Mouse (Mus musculus) forebrain, embryonic 14.5 days (tissue): Measurements from ENCODE around the gene Vmn2r38. TPM values are rescaled to one million over a fixed set of nuclear protein-coding genes. Genes with fewer than 3 reads are reported as not detected.
"Not testable (repeated sequence)": the region's sequence is repeated elsewhere in the genome, so short reads cannot be mapped to it uniquely, and the experiment has no call there.

Experiments used
- ATAC-seq: fragments of 200-750 bp; cut with Nextera tagmentation; 2 replicates; pipeline ENCODE4 v1.8.0; 2017; ENCODE audit warnings: mild to moderate bottlenecking, moderate library complexity
- DNase-seq: peaks from one replicate; pipeline ENCODE4 v3.0.0-alpha.2; 2015; ENCODE audit warnings: low spot score
- H3K27ac ChIP-seq: fragments of 300-500 bp; sonication (generic); 2 replicates; pipeline ENCODE4 v1.5.1; 2014; ENCODE audit warnings: low read depth, mild to moderate bottlenecking, control low read depth, low read length, moderate library complexity
- H3K27me3 ChIP-seq: fragments of 300-500 bp; sonication (generic); replicated peaks from 2 replicates; pipeline ENCODE4 v1.6.1; 2014; ENCODE audit warnings: low read length, control low read depth, mixed read lengths; ENCODE audit not compliant: control insufficient read depth, insufficient read depth
- H3K36me3 ChIP-seq: fragments of 300-500 bp; sonication (generic); 2 replicates; pipeline ENCODE4 v1.6.1; 2014; ENCODE audit warnings: low read length, control low read depth; ENCODE audit not compliant: control insufficient read depth, insufficient read depth
- H3K4me1 ChIP-seq: fragments of 300-500 bp; sonication (generic); 2 replicates; pipeline ENCODE4 v1.6.1; 2014; ENCODE audit warnings: antibody characterized with exemption, low read length, control low read depth; ENCODE audit not compliant: control insufficient read depth, insufficient read depth
- H3K4me2 ChIP-seq: fragments of 300-500 bp; sonication (generic); 2 replicates; pipeline ENCODE4 v1.6.1; 2014; ENCODE audit warnings: mild to moderate bottlenecking, control low read depth, low read length
- H3K4me3 ChIP-seq: fragments of 300-500 bp; sonication (generic); 2 replicates; pipeline ENCODE4 v1.5.1; 2014; ENCODE audit warnings: low read depth, low read length, control low read depth
- H3K9ac ChIP-seq: fragments of 300-500 bp; sonication (generic); 2 replicates; pipeline ENCODE4 v1.6.1; 2014; ENCODE audit warnings: mild to moderate bottlenecking, low read length, control low read depth, moderate library complexity
- H3K9me3 ChIP-seq: fragments of 300-500 bp; sonication (generic); replicated peaks from 2 replicates; pipeline ENCODE4 v1.6.1; 2016; ENCODE audit warnings: low read length, control low read depth, mixed read lengths; ENCODE audit not compliant: control insufficient read depth
- WGBS: fragments of 180-500 bp; shearing (Covaris S2); extraction: QIAGEN DNeasy Blood & Tissue Kit; methylation state at CpG from one replicate; pipeline ENCODE4 v1.1.7; 2014; 5-methylcytosine and 5-hydroxymethylcytosine counted together
- polyA plus RNA-seq: library from polyadenylated mRNA; unstranded; fragments of >200 nt; fragmentation: Nextera tagmentation; extraction: Ambion mirVana; gene quantifications from 2 replicates; pipeline ENCODE4 v1.2.1, GENCODE M21; 2014

The Vmn2r38 gene
- polyA plus RNA-seq, result not detected in 2 replicates

GRCm38 (mm10) chr7:9097781-9098180 is at the start of gene Vmn2r38:
TSS of gene Vmn2r38 (minus strand) at chr7:9097881.
- not testable (repeated sequence) for H3K4me3 ChIP-seq, H3K4me1 ChIP-seq, DNase-seq, H3K4me2 ChIP-seq, H3K9me3 ChIP-seq, H3K27ac ChIP-seq, H3K27me3 ChIP-seq, H3K9ac ChIP-seq, H3K36me3 ChIP-seq, ATAC-seq

- H3K4me3 ChIP-seq, ATAC-seq, H3K9me3 ChIP-seq, H3K27ac ChIP-seq, H3K27me3 ChIP-seq, H3K36me3 ChIP-seq, DNase-seq, H3K4me2 ChIP-seq, H3K9ac ChIP-seq, H3K4me1 ChIP-seq: not testable (repeated sequence)
- 77% methylated on average over 4 of the region's 4 CpGs for WGBS
Observed at GRCm38 (mm10) chr7:9065353-9065752, 32.3 kb downstream of the Vmn2r38 start.

GRCm38 (mm10) chr7:9030698-9031097 is 67.0 kb downstream of the Vmn2r38 start, which contains the start of gene Vmn2r39:
TSS of gene Vmn2r39 (minus strand) at chr7:9030798.
- H3K9me3 ChIP-seq, H3K36me3 ChIP-seq, H3K9ac ChIP-seq, DNase-seq, H3K4me2 ChIP-seq, ATAC-seq, H3K4me3 ChIP-seq, H3K27me3 ChIP-seq, H3K27ac ChIP-seq, H3K4me1 ChIP-seq: not testable (repeated sequence)

Other genes starting within 250 kb of the Vmn2r38 start
- gene Vmn2r40, start 166.4 kb downstream of the Vmn2r38 start, polyA plus RNA-seq, result not detected in 2 replicates
- not detected in 2 replicates for gene Vmn2r39, start 67.1 kb downstream of the Vmn2r38 start, polyA plus RNA-seq
- gene Vmn2r37, start 125.8 kb upstream of the Vmn2r38 start, polyA plus RNA-seq, result not detected in 2 replicates